19 mouse cellular contexts compared by ENCODE assay signal in the genomic region with DNA sequence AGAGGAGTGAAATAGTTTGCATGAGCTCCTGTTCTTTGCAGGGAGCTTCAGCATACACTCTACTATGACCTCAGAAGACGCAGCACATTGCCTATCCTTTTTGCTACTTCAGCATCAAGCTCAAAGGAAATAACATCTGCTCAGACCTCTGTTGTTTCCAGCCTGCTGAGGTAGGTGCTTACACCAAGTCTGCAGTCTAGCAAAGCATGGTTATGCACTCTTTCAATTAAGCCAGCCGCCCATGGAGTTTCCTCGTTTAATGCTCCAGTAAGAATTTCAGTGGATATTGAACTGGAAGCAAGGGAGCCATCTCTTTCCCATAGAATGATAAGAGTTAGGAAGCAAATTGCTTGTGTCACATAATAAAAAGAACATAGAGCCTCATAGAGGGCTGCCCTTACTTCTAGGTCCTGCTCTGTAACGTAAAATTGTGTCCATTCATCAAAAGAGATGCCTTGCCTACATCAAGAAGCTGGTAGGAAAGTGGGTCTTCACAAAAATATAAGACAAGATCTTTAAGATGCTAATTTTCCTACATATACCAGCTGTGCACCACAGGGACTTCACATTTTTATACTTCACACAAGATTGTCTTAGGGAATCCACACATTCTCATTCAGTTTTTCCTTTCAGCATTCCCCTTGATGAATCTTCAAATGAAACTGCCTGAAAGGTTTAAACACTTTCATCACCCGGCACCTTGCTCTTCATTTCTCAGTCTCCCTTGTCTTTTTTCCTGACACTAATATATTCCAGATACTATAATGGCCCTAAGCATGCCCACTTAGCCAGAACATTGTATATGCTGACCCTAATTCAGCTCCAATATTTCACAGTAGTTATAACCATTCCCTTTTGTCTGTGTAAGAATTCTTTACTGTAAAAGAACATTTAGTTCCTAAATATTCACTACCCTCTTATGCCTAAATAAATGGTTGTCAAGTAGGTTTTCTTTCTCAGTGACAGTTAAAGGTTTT.
DNase-seq lines count a peak whose midpoint lies in the region; ATAC-seq and TF ChIP-seq lines count a peak whose summit lies in the region.
"Had no signal": no experiment of that assay in that cellular context is flagged by ENCODE, and none has a peak within 500 bp of the region (broad histone marks: within the 10 kb centered on the region; RNA-seq: fewer than 3 reads in every experiment).

No protein-coding gene starts in this region.

- H3K4me1 ChIP-seq in hindbrain, embryonic 16.5 days (ENCODE audit: control insufficient read depth, insufficient read depth, low read depth, low read length), result no peaks in the 10 kb centered on the region
- no peaks in the 10 kb centered on the region for H3K4me1 ChIP-seq in hindbrain, embryonic 13.5 days (replicated peaks)
- no peaks in the 10 kb centered on the region for H3K4me1 ChIP-seq in neural tube, embryonic 14.5 days (ENCODE audit: control insufficient read depth, insufficient read depth, low read length)
- H3K4me1 ChIP-seq in forebrain, postnatal 0 days (ENCODE audit: insufficient read depth), result no peaks in the 10 kb centered on the region
- no peaks in the 10 kb centered on the region for H3K4me1 ChIP-seq in neural tube, embryonic 15.5 days
- H3K4me1 ChIP-seq: embryonic facial prominence, embryonic 13.5 days; hindbrain, embryonic 12.5 days had no signal

- no peak for TF ChIP-seq CTCF in forebrain, postnatal 0 days (IDR thresholded peaks at IDR 0.05; ENCODE audit: low read depth)

- 70% methylated on average over 5 of the region's 5 CpGs for WGBS in hindbrain, embryonic 16.5 days
- 69% methylated on average over 5 of the region's 5 CpGs for WGBS in hindbrain, embryonic 13.5 days
- WGBS in neural tube, embryonic 14.5 days, result 67% methylated on average over 5 of the region's 5 CpGs
- 67% methylated on average over 5 of the region's 5 CpGs for WGBS in forebrain, postnatal 0 days
- WGBS in neural tube, embryonic 15.5 days, result 57% methylated on average over 5 of the region's 5 CpGs

- no peak overlapping the region for H3K27ac ChIP-seq in hindbrain, embryonic 16.5 days (ENCODE audit: low read depth, low read length)
- H3K27ac ChIP-seq in hindbrain, embryonic 13.5 days, result no peak overlapping the region
- H3K27ac ChIP-seq in neural tube, embryonic 14.5 days (ENCODE audit: low read depth, low read length), result no peak overlapping the region
- H3K27ac ChIP-seq in forebrain, postnatal 0 days (ENCODE audit: low read depth, low read length), result no peak overlapping the region
- H3K27ac ChIP-seq in neural tube, embryonic 15.5 days (replicated peaks), result no peak overlapping the region
- H3K27ac ChIP-seq: embryonic facial prominence, embryonic 13.5 days; heart, adult 2 months; hindbrain, embryonic 12.5 days had no signal

- no peak overlapping the region for H3K4me2 ChIP-seq in hindbrain, embryonic 16.5 days (ENCODE audit: low read length)
- no peak overlapping the region for H3K4me2 ChIP-seq in hindbrain, embryonic 13.5 days
- H3K4me2 ChIP-seq in neural tube, embryonic 14.5 days (ENCODE audit: low read depth, low read length), result no peak overlapping the region
- H3K4me2 ChIP-seq in forebrain, postnatal 0 days (ENCODE audit: low read depth), result no peak overlapping the region
- H3K4me2 ChIP-seq in neural tube, embryonic 15.5 days, result no peak overlapping the region
- H3K4me2 ChIP-seq: embryonic facial prominence, embryonic 13.5 days; heart, embryonic 11.5 days; hindbrain, embryonic 12.5 days had no signal

- no peaks in the 10 kb centered on the region for H3K9me3 ChIP-seq in hindbrain, embryonic 16.5 days (ENCODE audit: control insufficient read depth, low read length)
- H3K9me3 ChIP-seq in hindbrain, embryonic 13.5 days, result no peaks in the 10 kb centered on the region
- H3K9me3 ChIP-seq in neural tube, embryonic 14.5 days (ENCODE audit: control insufficient read depth, low read length), result no peaks in the 10 kb centered on the region
- no peaks in the 10 kb centered on the region for H3K9me3 ChIP-seq in forebrain, postnatal 0 days (ENCODE audit: low read length)
- no peaks in the 10 kb centered on the region for H3K9me3 ChIP-seq in neural tube, embryonic 15.5 days (replicated peaks)
- H3K9me3 ChIP-seq: embryonic facial prominence, embryonic 13.5 days; hindbrain, embryonic 12.5 days had no signal

- no peak overlapping the region for H3K9ac ChIP-seq in hindbrain, embryonic 16.5 days (ENCODE audit: low read depth, low read length)
- H3K9ac ChIP-seq in hindbrain, embryonic 13.5 days, result no peak overlapping the region
- H3K9ac ChIP-seq in neural tube, embryonic 14.5 days (replicated peaks; ENCODE audit: low read depth, low read length), result no peak overlapping the region
- H3K9ac ChIP-seq in forebrain, postnatal 0 days, result no peak overlapping the region
- no peak overlapping the region for H3K9ac ChIP-seq in neural tube, embryonic 15.5 days (replicated peaks)
- H3K9ac ChIP-seq: embryonic facial prominence, embryonic 13.5 days; hindbrain, embryonic 12.5 days had no signal

- no peaks in the 10 kb centered on the region for H3K36me3 ChIP-seq in hindbrain, embryonic 16.5 days (ENCODE audit: control insufficient read depth, insufficient read depth, low read length)
- no peaks in the 10 kb centered on the region for H3K36me3 ChIP-seq in hindbrain, embryonic 13.5 days
- no peaks in the 10 kb centered on the region for H3K36me3 ChIP-seq in neural tube, embryonic 14.5 days (ENCODE audit: control insufficient read depth, insufficient read depth, low read length)
- no peaks in the 10 kb centered on the region for H3K36me3 ChIP-seq in forebrain, postnatal 0 days (ENCODE audit: insufficient read depth)
- no peaks in the 10 kb centered on the region for H3K36me3 ChIP-seq in neural tube, embryonic 15.5 days
- H3K36me3 ChIP-seq: embryonic facial prominence, embryonic 13.5 days; hindbrain, embryonic 12.5 days had no signal

- no peak for DNase-seq in neural tube, embryonic 10.5 days (ENCODE audit: extremely low spot score, low spot score)
- DNase-seq in forebrain, postnatal 0 days, result peak; percentile 2
- DNase-seq in frontal cortex, postnatal 25 days (ENCODE audit: low spot score in 2 of 2), result no peak
- DNase-seq in layer of hippocampus, adult 11-12 months (ENCODE audit: low spot score), result no peak
- DNase-seq: adrenal gland, adult 8-10 months; adrenal gland, postnatal 36 days; cerebellum, adult 18-20 months; cerebellum, adult 9-11 months; cerebellum, postnatal 36 days; gastrocnemius, postnatal 14 days; heart, adult 2 months had no signal

- H3K4me3 ChIP-seq in hindbrain, embryonic 16.5 days (ENCODE audit: low read length), result no peak overlapping the region
- H3K4me3 ChIP-seq in hindbrain, embryonic 13.5 days, result no peak overlapping the region
- H3K4me3 ChIP-seq in neural tube, embryonic 14.5 days (ENCODE audit: low read depth, low read length), result no peak overlapping the region
- no peak overlapping the region for H3K4me3 ChIP-seq in forebrain, postnatal 0 days (ENCODE audit: low read depth, low read length)
- H3K4me3 ChIP-seq in neural tube, embryonic 15.5 days (replicated peaks), result no peak overlapping the region
- H3K4me3 ChIP-seq: embryonic facial prominence, embryonic 13.5 days; heart, adult 2 months; hindbrain, embryonic 12.5 days had no signal

- no peaks in the 10 kb centered on the region for H3K27me3 ChIP-seq in hindbrain, embryonic 16.5 days (replicated peaks; ENCODE audit: control insufficient read depth, insufficient read depth, low read length)
- no peaks in the 10 kb centered on the region for H3K27me3 ChIP-seq in hindbrain, embryonic 13.5 days
- no peaks in the 10 kb centered on the region for H3K27me3 ChIP-seq in neural tube, embryonic 14.5 days (ENCODE audit: control insufficient read depth, insufficient read depth, low read length)
- no peaks in the 10 kb centered on the region for H3K27me3 ChIP-seq in forebrain, postnatal 0 days (ENCODE audit: insufficient read depth, low read length)
- H3K27me3 ChIP-seq in neural tube, embryonic 15.5 days (replicated peaks), result no peaks in the 10 kb centered on the region
- H3K27me3 ChIP-seq: embryonic facial prominence, embryonic 13.5 days; hindbrain, embryonic 12.5 days had no signal

- peak; percentile 58; the same call in 1 of the 2 replicates for ATAC-seq in hindbrain, embryonic 16.5 days
- no peak for ATAC-seq in hindbrain, embryonic 13.5 days (ENCODE audit: low FRiP score)
- peak; percentile 66 for ATAC-seq in neural tube, embryonic 14.5 days (ENCODE audit: low read depth)
- ATAC-seq in forebrain, postnatal 0 days, result no peak
- ATAC-seq in neural tube, embryonic 15.5 days (ENCODE audit: low FRiP score), result peak; percentile 81
- ATAC-seq: intestine, embryonic 16.5 days had no signal

Comparison
In these comparisons a context has a peak if more than half of its experiments do, and no peak if none do; other contexts are left out.
1. ATAC-seq: peak in hindbrain, embryonic 16.5 days (single experiment), neural tube, embryonic 14.5 days (single experiment) and neural tube, embryonic 15.5 days (single experiment); none in hindbrain, embryonic 13.5 days (single experiment) and forebrain, postnatal 0 days (single experiment).